Comparison of ENCODE assay signal across 8 mouse cellular contexts in the genomic region with DNA sequence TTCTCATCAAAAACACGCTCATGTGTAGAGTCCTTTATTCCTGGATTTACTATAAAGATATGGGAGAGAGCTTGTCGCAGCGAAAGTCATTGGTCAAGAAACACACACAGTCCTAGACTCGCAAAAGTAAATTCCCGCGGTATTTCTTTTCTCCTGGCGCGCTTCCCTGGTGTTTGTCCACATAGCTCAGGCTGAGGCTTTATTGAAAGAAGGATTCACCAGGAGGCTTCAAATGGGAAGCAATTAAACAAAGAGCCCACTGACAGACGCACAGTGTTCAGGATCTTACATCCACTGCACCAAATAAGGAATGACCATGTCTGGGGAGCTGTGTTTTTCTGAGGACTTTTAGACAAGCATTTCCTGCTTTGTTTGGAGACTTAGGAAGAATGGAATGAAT.
A peak's percentile ranks its signal among the peaks of the same experiment; 100 is the strongest.
DNase-seq lines count a peak whose midpoint lies in the region; ATAC-seq and TF ChIP-seq lines count a peak whose summit lies in the region.

No protein-coding gene starts in this region.

- DNase-seq in adrenal gland, postnatal 10 days: peak; percentile 14
- DNase-seq in adrenal gland, postnatal 25 days: no peak
- no peak for DNase-seq in CH12.LX (ENCODE audit: extremely low read depth)
- DNase-seq in kidney, postnatal 36 days: peak; percentile 4 to 14
- DNase-seq in natural killer cell, adult 2 months (ENCODE audit: low spot score in 2 of 2): no peak

- no peak overlapping the region for H3K27ac ChIP-seq in CH12.LX (ENCODE audit: insufficient read depth, low read depth)
- H3K27ac ChIP-seq in heart, embryonic 12.5 days (ENCODE audit: poor library complexity, severe bottlenecking): peak overlapping the region; percentile 80
- H3K27ac ChIP-seq in stomach, embryonic 16.5 days (ENCODE audit: low read length): peak overlapping the region; percentile 49

- no peak for TF ChIP-seq CTCF in CH12.LX (conservative IDR thresholded peaks at IDR 0.05 in 1 of 2, IDR thresholded peaks at IDR 0.05 in 1 of 2; ENCODE audit: low read depth in 2 of 2, low read length in 2 of 2)

- 44% methylated on average over 9 of the region's 9 CpGs for WGBS in heart, embryonic 12.5 days
- WGBS in stomach, embryonic 16.5 days: 29% methylated on average over 9 of the region's 9 CpGs

- no peaks in the 10 kb centered on the region for H3K79me2 ChIP-seq in CH12.LX (replicated peaks; ENCODE audit: control insufficient read depth, extremely low read depth, insufficient read depth, poor library complexity, severe bottlenecking)

- H3K36me3 ChIP-seq in CH12.LX (replicated peaks in 1 of 2; ENCODE audit: control insufficient read depth in 1 of 2, insufficient read depth in 1 of 2, low read length in 1 of 2): no peaks in the 10 kb centered on the region
- H3K36me3 ChIP-seq in heart, embryonic 12.5 days: no peaks in the 10 kb centered on the region
- H3K36me3 ChIP-seq in stomach, embryonic 16.5 days (ENCODE audit: control insufficient read depth, insufficient read depth, low read length): no peaks in the 10 kb centered on the region

- 0 out of 2 replicates have a peak, but pooled peaks have one; percentile 55 for ATAC-seq in heart, embryonic 12.5 days (ENCODE audit: insufficient number of reproducible peaks, low FRiP score)
- peak; percentile 46; the same call in 1 of the 2 replicates for ATAC-seq in stomach, embryonic 16.5 days (ENCODE audit: insufficient read depth, low FRiP score)
- ATAC-seq in megakaryocyte progenitor cell, adult 5-6 weeks (replicated peaks; ENCODE audit: poor library complexity): no peak

- dilution Hi-C loops in CH12.LX (cut with MboI; ENCODE audit: extremely low pct_ligation_motif_present, extremely low pct_unique_long_range_greater_than_20kb, low sequenced_read_pairs): no loop called here

- no peak overlapping the region for H3K9ac ChIP-seq in CH12.LX (ENCODE audit: insufficient read depth, low read depth)
- no peak overlapping the region for H3K9ac ChIP-seq in heart, embryonic 12.5 days
- peak overlapping the region; percentile 6; the same call in 1 of the 2 replicates for H3K9ac ChIP-seq in stomach, embryonic 16.5 days (ENCODE audit: low read length)

- TF ChIP-seq EP300 in CH12.LX (IDR thresholded peaks at IDR 0.05; ENCODE audit: low read length): no peak

- no peak for TF ChIP-seq RAD21 in CH12.LX (IDR thresholded peaks at IDR 0.05; ENCODE audit: low read depth, low read length)

- H3K9me3 ChIP-seq in CH12.LX (replicated peaks; ENCODE audit: low read length): no peaks in the 10 kb centered on the region
- no peaks in the 10 kb centered on the region for H3K9me3 ChIP-seq in heart, embryonic 12.5 days (replicated peaks)
- H3K9me3 ChIP-seq in stomach, embryonic 16.5 days (replicated peaks; ENCODE audit: control insufficient read depth, low read length): no peaks in the 10 kb centered on the region

- H3K4me3 ChIP-seq in CH12.LX (replicated peaks in 1 of 3; ENCODE audit: low read depth in 2 of 3, low read length in 2 of 3, poor library complexity in 1 of 3): no peak overlapping the region
- no peak overlapping the region for H3K4me3 ChIP-seq in heart, embryonic 12.5 days
- H3K4me3 ChIP-seq in stomach, embryonic 16.5 days (replicated peaks; ENCODE audit: low read length): peak overlapping the region; percentile 20; the same call in 1 of the 2 replicates

- peak overlapping the region; percentile 13; the same call in 1 of the 2 replicates for H3K4me2 ChIP-seq in CH12.LX (ENCODE audit: insufficient read depth, low read depth, poor library complexity, severe bottlenecking)
- peak overlapping the region; percentile 22; the same call in 1 of the 2 replicates for H3K4me2 ChIP-seq in heart, embryonic 12.5 days
- H3K4me2 ChIP-seq in stomach, embryonic 16.5 days (ENCODE audit: low read depth, low read length): peak overlapping the region; percentile 50

- no peaks in the 10 kb centered on the region for H3K27me3 ChIP-seq in CH12.LX (replicated peaks)
- no peaks in the 10 kb centered on the region for H3K27me3 ChIP-seq in heart, embryonic 12.5 days (replicated peaks)
- no peaks in the 10 kb centered on the region for H3K27me3 ChIP-seq in stomach, embryonic 16.5 days (ENCODE audit: control insufficient read depth, insufficient read depth, low read length)

- TF ChIP-seq POLR2A in CH12.LX (IDR thresholded peaks at IDR 0.05; ENCODE audit: low read depth, low read length): no peak

- in situ Hi-C loops in CH12.LX (cut with MboI; ENCODE audit: low pct_ligation_motif_present, low pct_unique_long_range_greater_than_20kb, low sequenced_read_pairs): no loop called here

- no peaks in the 10 kb centered on the region for H3K4me1 ChIP-seq in CH12.LX (ENCODE audit: control insufficient read depth in 1 of 2, insufficient read depth in 2 of 2)
- H3K4me1 ChIP-seq in heart, embryonic 12.5 days (replicated peaks): peaks cover 21% of the 10 kb centered on the region
- peaks cover 10% of the 10 kb centered on the region; the same call in 1 of the 2 replicates for H3K4me1 ChIP-seq in stomach, embryonic 16.5 days (ENCODE audit: control insufficient read depth, insufficient read depth, low read length)

TF ChIP-seq in CH12.LX, 34 proteins besides CTCF, POLR2A, EP300 and RAD21:
- TF ChIP-seq E2F4 (IDR thresholded peaks at IDR 0.05; ENCODE audit: insufficient replicate concordance, low read depth, low read length) (no peak), NRF1 (IDR thresholded peaks at IDR 0.05; ENCODE audit: low read depth, low read length) (no peak), UBTF (IDR thresholded peaks at IDR 0.05; ENCODE audit: low read depth, low read length) (no peak), ZKSCAN1 (IDR thresholded peaks at IDR 0.05; ENCODE audit: borderline replicate concordance, low read depth, low read length) (no peak), USF2 (conservative IDR thresholded peaks at IDR 0.05; ENCODE audit: low read depth, low read length) (no peak), NELFE (IDR thresholded peaks at IDR 0.05; ENCODE audit: low read depth, low read length) (no peak), IRF4 (IDR thresholded peaks at IDR 0.05; ENCODE audit: low read depth, low read length) (no peak), KAT2A (IDR thresholded peaks at IDR 0.05; ENCODE audit: insufficient replicate concordance, low read length) (no peak), JUN (IDR thresholded peaks at IDR 0.05; ENCODE audit: insufficient read depth, low read depth, low read length) (no peak)

Comparison
In these comparisons a context has a peak if more than half of its experiments do, and no peak if none do; other contexts are left out.
1. DNase-seq: peak in adrenal gland, postnatal 10 days (single experiment) and kidney, postnatal 36 days (2 of 2); none in adrenal gland, postnatal 25 days (single experiment), CH12.LX (single experiment) and natural killer cell, adult 2 months (0 of 2).
2. Peak in every context shown above with its lines, with median percentiles within 50 percentile points of each other: H3K4me2 ChIP-seq.